Mouse (Mus musculus): ENCODE measurements around the gene Wdr64. TPM values are rescaled to one million over a fixed set of nuclear protein-coding genes. Genes with fewer than 3 reads are reported as not detected.

The Wdr64 gene
- polyA plus RNA-seq, 1 experiment from 2014 or later: not detected

DNA sequence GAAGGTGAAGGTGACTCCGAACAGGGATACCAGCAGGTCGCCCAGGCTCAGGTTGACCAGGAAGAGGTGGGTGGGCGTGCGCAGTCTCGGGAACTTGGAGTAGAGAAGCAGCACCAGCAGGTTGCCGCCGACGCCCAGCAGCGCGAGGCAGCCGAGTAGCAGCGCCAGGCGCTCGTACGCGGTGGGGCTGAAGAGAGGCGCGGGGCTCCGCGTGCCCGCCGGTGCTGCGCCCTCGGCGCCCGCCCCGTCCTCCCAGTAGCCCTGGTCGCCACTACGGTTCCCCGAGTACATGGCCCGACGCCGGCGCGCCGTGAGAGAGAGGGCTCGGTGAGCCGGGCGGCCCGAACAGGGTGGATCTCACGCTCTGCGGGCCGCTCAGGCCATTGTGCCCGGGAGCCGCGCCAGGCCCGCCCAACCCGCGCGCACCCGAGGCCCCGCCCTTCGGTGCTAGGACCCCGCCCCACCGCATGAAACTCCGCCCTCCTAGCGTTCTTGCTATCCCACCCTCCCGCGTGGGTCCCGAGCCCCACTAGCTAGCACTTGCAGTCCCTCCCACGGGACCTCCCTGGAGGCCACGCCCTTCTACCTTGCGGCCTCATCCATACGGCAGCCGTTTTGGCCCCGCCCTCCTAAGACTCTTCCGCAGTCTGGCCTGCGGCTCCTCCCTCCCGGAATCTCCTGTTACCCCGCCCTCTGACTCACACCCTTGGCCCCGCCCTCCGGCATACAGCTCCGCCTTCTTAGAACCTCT is 6.0 kb upstream of the Wdr64 start, which contains the start of the genes Opn3 and Chml:
Opn3 (minus strand) TSS at position 531 of the 751 bp plus-strand sequence.
Chml (minus strand) TSS at position 656 of the 751 bp plus-strand sequence.
- H3K36me3 ChIP-seq: 0 out of 2 replicates have a peak, but pooled peaks cover 9% of the 10 kb centered on the region

DNA sequence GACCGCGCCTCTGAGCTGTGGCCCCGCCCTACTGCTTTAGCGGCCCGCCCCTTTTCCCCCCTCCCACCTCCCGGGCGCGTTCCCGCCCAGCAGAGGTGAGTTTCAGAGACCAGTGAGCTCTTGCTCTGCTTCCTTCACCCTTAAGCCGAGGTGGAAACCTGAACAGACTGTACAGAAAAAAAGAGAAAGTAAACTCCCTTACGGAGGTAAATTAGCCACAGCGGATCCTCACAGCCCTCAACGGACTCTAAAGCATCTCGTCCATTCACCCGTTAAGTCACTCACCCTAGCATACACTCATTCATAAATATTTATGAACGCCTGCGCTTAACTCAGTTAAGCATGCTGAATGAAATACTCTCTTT is 5.4 kb upstream of the Wdr64 start:
- ATAC-seq (ENCODE audit: insufficient number of reproducible peaks, low FRiP score, low TSS enrichment, low read depth): no peak
- H3K27ac ChIP-seq: peak overlapping the region; percentile 47; the same call in 1 of the 2 replicates
- WGBS: under 1% methylated on average over 17 of the region's 17 CpGs

More for the DNA sequence above, 6.0 kb upstream of the Wdr64 start, which contains the start of the genes Opn3 and Chml:
- H3K27ac ChIP-seq: peak within 1 kb of the TSS; percentile 86
- H3K9ac ChIP-seq: peak within 1 kb of the TSS; percentile 74
- H3K4me3 ChIP-seq: peak within 1 kb of the TSS; percentile 75
- WGBS: under 1% methylated on average over 56 of the region's 73 CpGs
- H3K27me3 ChIP-seq: no peaks in the 10 kb centered on the region
- H3K4me1 ChIP-seq: peaks cover 15% of the 10 kb centered on the region; the same call in 1 of the 2 replicates
- peak within 1 kb of the TSS; percentile 92 for H3K4me2 ChIP-seq
- peak; percentile 97 for ATAC-seq (ENCODE audit: insufficient number of reproducible peaks, low FRiP score, low TSS enrichment, low read depth)
- no peaks in the 10 kb centered on the region for H3K9me3 ChIP-seq

DNA sequence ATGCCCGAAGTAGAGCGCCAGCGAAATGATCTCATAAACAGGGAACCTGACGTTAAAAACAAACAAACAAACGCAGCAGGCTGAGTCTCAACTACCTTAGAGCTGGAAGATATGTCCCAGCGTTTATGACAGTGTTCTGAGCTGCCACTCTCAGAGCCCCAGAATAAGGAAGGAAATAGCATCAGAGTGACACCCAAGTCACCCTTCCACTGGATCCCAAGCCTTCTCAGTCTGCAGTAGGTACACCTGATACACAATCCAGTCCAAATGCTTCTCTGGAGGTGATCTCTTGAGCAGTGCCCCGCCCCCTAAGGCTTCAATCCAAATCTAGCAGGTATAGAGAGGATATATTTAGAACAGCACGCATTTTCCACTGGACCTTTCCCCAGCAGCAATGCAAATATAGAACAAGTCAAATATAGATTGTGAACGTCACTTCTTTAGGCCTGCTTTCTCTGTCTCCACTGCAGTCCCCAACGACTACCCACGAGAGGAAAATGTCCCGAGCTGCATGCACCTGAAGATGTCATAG is 4.9 kb upstream of the Wdr64 start:
- H3K4me1 ChIP-seq: peaks cover 15% of the 10 kb centered on the region; the same call in 1 of the 2 replicates
- H3K27me3 ChIP-seq: no peaks in the 10 kb centered on the region
- H3K4me2 ChIP-seq: peak overlapping the region; percentile 92
- H3K27ac ChIP-seq: peak overlapping the region; percentile 47; the same call in 1 of the 2 replicates
- no peak overlapping the region for H3K9ac ChIP-seq
- peak overlapping the region; percentile 75 for H3K4me3 ChIP-seq
- no peaks in the 10 kb centered on the region for H3K36me3 ChIP-seq
- H3K9me3 ChIP-seq: no peaks in the 10 kb centered on the region
- WGBS: 38% methylated on average over 12 of the region's 12 CpGs
- ATAC-seq (ENCODE audit: insufficient number of reproducible peaks, low FRiP score, low TSS enrichment, low read depth): no peak

More for the DNA sequence above, 5.4 kb upstream of the Wdr64 start:
- Histone ChIP-seq H3K27me3 (no peaks in the 10 kb centered on the region), H3K4me1 (peaks cover 15% of the 10 kb centered on the region; the same call in 1 of the 2 replicates), H3K9ac (no peak overlapping the region), H3K36me3 (0 out of 2 replicates have a peak, but pooled peaks cover 4% of the 10 kb centered on the region), H3K9me3 (no peaks in the 10 kb centered on the region), H3K4me2 (peak overlapping the region; percentile 92), H3K4me3 (peak overlapping the region; percentile 75)

DNA sequence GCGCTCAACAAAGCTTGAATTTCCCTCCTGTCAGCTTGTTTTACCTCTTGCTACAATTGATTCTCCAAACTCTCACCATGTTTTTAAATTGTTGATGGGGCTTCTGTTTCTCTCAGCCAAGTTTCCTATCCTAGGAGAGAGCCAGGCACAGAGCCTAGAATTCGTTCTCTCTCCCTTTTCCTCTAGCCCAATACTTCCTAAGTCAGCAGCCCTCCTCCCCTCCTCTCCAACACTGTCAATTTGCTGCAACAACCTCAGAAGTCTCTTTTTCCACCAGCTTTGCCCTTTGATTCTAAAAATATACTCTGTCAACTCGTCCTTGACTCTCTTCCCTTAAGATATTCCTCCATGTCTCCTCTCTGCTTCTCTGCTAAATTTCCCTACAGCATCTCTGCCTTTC is 982 bp downstream of the Wdr64 start:
- 57% methylated on average over 3 of the region's 3 CpGs for WGBS
- Histone ChIP-seq H3K4me2 (no peak overlapping the region), H3K27me3 (no peaks in the 10 kb centered on the region), H3K4me1 (no peaks in the 10 kb centered on the region), H3K36me3 (no peaks in the 10 kb centered on the region), H3K9me3 (no peaks in the 10 kb centered on the region), H3K9ac (no peak overlapping the region), H3K4me3 (no peak overlapping the region), H3K27ac (peak overlapping the region; percentile 17; the same call in 1 of the 2 replicates)
- no peak for ATAC-seq (ENCODE audit: insufficient number of reproducible peaks, low FRiP score, low TSS enrichment, low read depth)

DNA sequence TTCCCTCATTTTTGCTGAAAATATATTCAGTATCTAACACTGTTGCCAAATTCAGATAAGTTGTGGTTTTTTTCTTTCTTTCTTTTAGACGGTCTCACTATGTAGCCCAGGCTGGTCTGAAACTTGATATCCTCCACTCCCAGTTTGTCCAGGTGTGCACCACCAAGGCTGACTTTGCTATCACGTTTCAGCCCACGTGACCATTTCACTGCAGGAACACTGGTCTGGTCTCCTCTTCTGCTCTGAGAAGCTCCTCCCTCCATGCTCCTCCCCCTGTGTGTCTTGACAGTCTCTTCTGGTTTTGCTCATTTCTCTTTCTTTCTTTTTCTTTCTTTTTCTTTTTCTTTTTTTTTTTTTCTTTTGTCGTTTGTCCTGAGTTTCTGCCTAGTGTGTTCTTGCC is 1.4 kb downstream of the Wdr64 start:
- Histone ChIP-seq H3K27ac (peak overlapping the region; percentile 17; the same call in 1 of the 2 replicates), H3K27me3 (no peaks in the 10 kb centered on the region), H3K9me3 (no peaks in the 10 kb centered on the region), H3K4me2 (no peak overlapping the region), H3K4me3 (no peak overlapping the region), H3K9ac (no peak overlapping the region), H3K4me1 (no peaks in the 10 kb centered on the region), H3K36me3 (no peaks in the 10 kb centered on the region)
- no peak for ATAC-seq (ENCODE audit: insufficient number of reproducible peaks, low FRiP score, low TSS enrichment, low read depth)
- WGBS: 26% methylated on average over 4 of the region's 4 CpGs

DNA sequence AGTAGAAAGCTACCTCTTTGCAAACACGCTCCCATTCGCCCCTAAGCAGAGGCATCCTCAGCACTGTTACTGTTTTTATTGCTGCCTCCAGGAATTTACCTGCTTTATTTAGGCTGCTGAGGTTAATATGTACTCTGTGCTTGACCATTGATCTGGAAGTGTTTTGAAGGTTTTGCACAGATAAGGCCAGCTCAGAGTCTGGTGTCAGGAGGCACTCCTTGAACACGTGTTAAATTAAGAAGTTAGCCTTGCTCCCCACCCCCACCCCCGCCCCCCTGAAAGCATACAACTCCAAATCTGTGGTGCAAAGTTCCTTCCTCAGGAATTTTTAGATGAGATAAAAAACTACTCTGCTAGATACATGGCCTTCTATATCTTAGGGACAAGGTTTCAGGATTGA is 2.8 kb downstream of the Wdr64 start:
- Histone ChIP-seq H3K4me2 (no peak overlapping the region), H3K36me3 (no peaks in the 10 kb centered on the region), H3K9ac (no peak overlapping the region), H3K4me1 (no peaks in the 10 kb centered on the region), H3K4me3 (no peak overlapping the region), H3K27me3 (no peaks in the 10 kb centered on the region), H3K9me3 (no peaks in the 10 kb centered on the region), H3K27ac (no peak overlapping the region)
- 67% methylated on average over 4 of the region's 4 CpGs for WGBS
- no peak for ATAC-seq (ENCODE audit: insufficient number of reproducible peaks, low FRiP score, low TSS enrichment, low read depth)

DNA sequence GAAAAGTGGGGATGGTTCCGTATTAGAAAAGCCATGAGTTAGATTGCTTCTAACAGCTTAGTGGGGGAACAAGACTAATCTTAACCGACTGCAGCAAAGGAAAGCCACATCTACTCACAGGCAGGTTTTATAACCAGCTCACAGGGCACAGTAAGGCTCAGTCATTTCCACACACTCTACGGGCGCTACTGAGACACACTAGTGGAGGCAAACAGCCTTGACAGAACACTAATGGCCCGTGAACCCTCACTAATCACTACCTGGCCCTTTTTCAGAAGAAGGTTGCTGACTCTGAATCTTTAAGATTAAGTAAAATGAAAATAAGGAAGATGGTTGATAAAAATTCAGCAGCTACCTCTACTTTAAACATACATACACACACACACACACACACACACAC is 9.2 kb downstream of the Wdr64 start:
- Histone ChIP-seq H3K27ac (no peak overlapping the region), H3K4me3 (no peak overlapping the region), H3K4me1 (0 out of 2 replicates have a peak, but pooled peaks cover 3% of the 10 kb centered on the region), H3K9ac (no peak overlapping the region), H3K36me3 (no peaks in the 10 kb centered on the region), H3K4me2 (no peak overlapping the region), H3K27me3 (no peaks in the 10 kb centered on the region), H3K9me3 (no peaks in the 10 kb centered on the region)
- no peak for ATAC-seq (ENCODE audit: insufficient number of reproducible peaks, low FRiP score, low TSS enrichment, low read depth)
- 54% methylated on average over 5 of the region's 5 CpGs for WGBS

DNA sequence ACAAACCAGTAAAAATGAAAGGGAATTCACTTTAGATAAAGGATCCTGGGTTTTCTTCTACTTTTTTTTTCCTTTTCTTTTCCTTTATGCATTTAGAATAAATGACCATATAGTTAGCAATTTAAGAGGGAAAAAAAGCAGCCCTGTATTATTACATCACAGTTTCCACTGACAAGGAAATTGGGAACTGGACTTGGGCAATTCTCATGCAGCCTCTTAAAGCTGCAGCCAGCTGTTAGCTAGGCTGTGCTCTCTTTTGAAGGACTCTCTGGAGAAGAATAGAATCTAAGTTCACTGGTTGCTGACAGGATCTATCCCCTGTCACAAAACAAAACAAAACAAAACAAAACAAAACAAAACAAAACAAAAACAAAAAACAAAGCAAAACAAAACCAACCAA is 9.6 kb downstream of the Wdr64 start:
- no peak overlapping the region for H3K4me3 ChIP-seq
- H3K4me2 ChIP-seq: no peak overlapping the region
- no peak overlapping the region for H3K9ac ChIP-seq
- no peaks in the 10 kb centered on the region for H3K9me3 ChIP-seq
- no peak overlapping the region for H3K27ac ChIP-seq
- H3K36me3 ChIP-seq: no peaks in the 10 kb centered on the region
- H3K27me3 ChIP-seq: no peaks in the 10 kb centered on the region
- 0 out of 2 replicates have a peak, but pooled peaks cover 3% of the 10 kb centered on the region for H3K4me1 ChIP-seq
- no peak for ATAC-seq (ENCODE audit: insufficient number of reproducible peaks, low FRiP score, low TSS enrichment, low read depth)

DNA sequence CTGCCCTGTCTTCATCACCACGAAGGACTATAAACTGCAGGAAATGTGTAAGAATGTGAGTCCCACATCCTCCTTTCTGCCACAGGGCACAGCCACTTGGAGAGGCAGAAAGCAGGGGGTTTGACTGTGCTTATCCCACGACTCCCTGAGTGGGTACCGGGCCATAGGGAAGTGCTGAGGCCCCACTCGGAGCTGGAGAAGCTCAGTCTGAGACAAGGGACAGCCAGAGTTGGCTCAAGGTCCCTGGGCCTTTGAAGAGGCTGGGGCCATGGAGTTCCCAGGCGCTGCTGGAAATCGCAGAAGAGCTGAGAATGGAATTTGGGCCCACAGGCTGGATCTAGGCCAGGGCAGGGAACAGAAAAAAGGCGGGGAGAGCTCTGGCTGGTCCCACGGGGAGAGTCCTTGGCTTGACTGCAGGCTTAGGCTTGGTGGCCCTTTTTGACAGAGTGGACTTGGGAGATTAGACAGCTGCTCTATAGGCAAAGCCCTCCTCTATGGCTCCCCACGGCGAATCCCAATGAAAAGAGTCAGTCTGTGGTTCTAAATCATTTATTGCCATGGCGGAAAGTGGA is 14.0 kb downstream of the Wdr64 start:
- ATAC-seq (ENCODE audit: insufficient number of reproducible peaks, low FRiP score, low TSS enrichment, low read depth): no peak
- Histone ChIP-seq H3K9ac (no peak overlapping the region), H3K9me3 (no peaks in the 10 kb centered on the region), H3K4me2 (no peak overlapping the region), H3K4me1 (0 out of 2 replicates have a peak, but pooled peaks cover 3% of the 10 kb centered on the region), H3K36me3 (no peaks in the 10 kb centered on the region), H3K27me3 (no peaks in the 10 kb centered on the region), H3K4me3 (no peak overlapping the region), H3K27ac (no peak overlapping the region)
- 67% methylated on average over 11 of the region's 11 CpGs for WGBS

DNA sequence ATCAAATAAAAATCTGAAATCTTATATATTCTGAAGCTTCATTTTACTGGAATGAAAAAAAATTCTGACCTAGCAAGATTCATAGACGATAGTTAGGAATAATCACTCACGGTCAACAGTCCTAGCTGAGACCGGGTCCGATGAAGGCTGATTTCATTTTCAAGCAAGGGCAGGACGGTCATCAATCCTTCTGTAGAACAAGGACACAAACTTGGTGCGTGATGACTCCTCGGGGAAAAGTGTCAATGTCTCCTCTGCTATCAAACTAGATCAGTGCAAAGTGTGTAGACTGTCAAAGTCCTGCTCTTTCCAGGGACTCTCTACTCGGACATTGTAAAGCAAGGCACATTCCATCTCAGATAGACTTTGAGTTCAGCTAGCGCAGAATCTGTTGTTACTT is 18.4 kb downstream of the Wdr64 start:
- H3K4me3 ChIP-seq: no peak overlapping the region
- H3K9ac ChIP-seq: no peak overlapping the region
- ATAC-seq (ENCODE audit: insufficient number of reproducible peaks, low FRiP score, low TSS enrichment, low read depth): no peak
- no peak overlapping the region for H3K27ac ChIP-seq
- H3K4me2 ChIP-seq: no peak overlapping the region
- no peaks in the 10 kb centered on the region for H3K36me3 ChIP-seq
- H3K4me1 ChIP-seq: 0 out of 2 replicates have a peak, but pooled peaks cover 3% of the 10 kb centered on the region
- no peaks in the 10 kb centered on the region for H3K9me3 ChIP-seq
- H3K27me3 ChIP-seq: no peaks in the 10 kb centered on the region
- WGBS: 88% methylated on average over 9 of the region's 9 CpGs

DNA sequence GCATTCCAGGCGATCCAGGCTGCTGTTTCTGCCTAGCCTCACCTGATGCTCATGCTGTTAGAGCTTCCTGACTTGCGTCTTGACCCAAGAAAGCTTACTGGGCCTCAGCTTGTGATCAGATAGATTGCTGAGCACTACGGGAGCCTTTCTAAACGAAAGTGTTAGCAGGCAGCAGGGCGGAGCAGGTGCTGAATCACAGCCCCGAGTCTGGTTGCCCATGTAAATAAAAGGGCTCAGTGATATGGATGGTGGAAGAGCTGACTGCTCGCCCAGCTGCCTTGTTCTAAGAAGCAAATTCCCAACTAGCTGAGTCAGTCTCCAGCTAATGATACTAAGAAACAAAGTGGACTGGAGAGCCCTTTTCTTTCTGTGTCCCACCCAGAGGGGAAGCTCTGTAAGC is 27.4 kb downstream of the Wdr64 start:
- Histone ChIP-seq H3K9me3 (no peaks in the 10 kb centered on the region), H3K4me3 (no peak overlapping the region), H3K4me2 (no peak overlapping the region), H3K9ac (no peak overlapping the region), H3K36me3 (no peaks in the 10 kb centered on the region), H3K4me1 (no peaks in the 10 kb centered on the region), H3K27me3 (no peaks in the 10 kb centered on the region), H3K27ac (no peak overlapping the region)
- 31% methylated on average over 7 of the region's 7 CpGs for WGBS
- ATAC-seq (ENCODE audit: insufficient number of reproducible peaks, low FRiP score, low TSS enrichment, low read depth): no peak
